Mouse (Mus musculus) G1E (cell line): ENCODE measurements around the gene Ckm. TPM values are rescaled to one million over a fixed set of nuclear protein-coding genes. Genes with fewer than 3 reads are reported as not detected.

Experiments used
- ATAC-seq: 2 replicates; pipeline ENCODE4 v1.8.0; 2016; ENCODE audit warnings: mild to moderate bottlenecking; ENCODE audit not compliant: insufficient number of reproducible peaks, poor library complexity, low FRiP score, severe bottlenecking; ENCODE audit errors: extremely low read depth
- DNase-seq: peaks from one replicate; pipeline ENCODE4 v3.0.0; 2012; ENCODE audit warnings: low spot score
- H3K27me3 ChIP-seq: 2 replicates; pipeline ENCODE4 v1.6.1; 2012; ENCODE audit warnings: mild to moderate bottlenecking, low read length, inconsistent platforms; ENCODE audit not compliant: insufficient read depth
- H3K36me3 ChIP-seq: replicated peaks from 2 replicates; pipeline ENCODE3; 2012; ENCODE audit warnings: mild to moderate bottlenecking, inconsistent platforms
- H3K4me1 ChIP-seq: 2 replicates; pipeline ENCODE4 v1.6.1; 2012; ENCODE audit warnings: low read depth, low read length, inconsistent platforms, mixed read lengths; ENCODE audit not compliant: insufficient read depth
- H3K4me3 ChIP-seq: 2 replicates; pipeline ENCODE4 v1.5.1; 2012; ENCODE audit warnings: low read depth, mild to moderate bottlenecking, inconsistent platforms, low read length, moderate library complexity, mixed read lengths
- H3K9me3 ChIP-seq: replicated peaks from 2 replicates; pipeline ENCODE4 v1.6.1; 2012; ENCODE audit warnings: inconsistent platforms
- CTCF ChIP-seq: IDR thresholded peaks from 2 replicates; pipeline ENCODE4 v1.5.1; 2012; ENCODE audit warnings: low read depth, low read length, inconsistent platforms, mixed read lengths
- GATA1 ChIP-seq: IDR thresholded peaks from 2 replicates; pipeline ENCODE4 v1.6.1; 2012; ENCODE audit warnings: borderline replicate concordance, low read length, inconsistent platforms, mixed read lengths
- GATA2 ChIP-seq: IDR thresholded peaks from 2 replicates; pipeline ENCODE4 v1.6.1; 2012; ENCODE audit warnings: low read depth, low read length, inconsistent platforms, borderline replicate concordance
- POLR2AphosphoS5 ChIP-seq: IDR thresholded peaks from 2 replicates; pipeline ENCODE4 v1.6.1; 2012; ENCODE audit warnings: low read depth, low read length, inconsistent platforms; ENCODE audit not compliant: insufficient replicate concordance
- TAL1 ChIP-seq: conservative IDR thresholded peaks from 2 replicates; pipeline ENCODE4 v1.6.1; 2012; ENCODE audit warnings: low read depth, low read length, inconsistent platforms, mixed read lengths
- polyA plus RNA-seq: library from polyadenylated mRNA; stranded (reverse); fragments of >175 nt; gene quantifications from 2 replicates; pipeline ENCODE4 v1.2.3, GENCODE M21; 2012
- total RNA-seq, 2 experiments: library from RNA; stranded (forward) in 1 of 2; stranded (reverse) in 1 of 2; fragments of 200-1000 nt in 1 of 2; fragments of >200 nt in 1 of 2; fragmentation: Nextera tagmentation in 1 of 2; gene quantifications; 2 replicates each; pipeline ENCODE4 v1.2.3; 2014 to 2017

Ckm gene
- total and polyA plus RNA-seq, 3 experiments: 0.05 TPM; not detected in 2

GRCm38 (mm10) chr7:19459144-19459870 lies 54.7 kb downstream of the Ckm start:
- ATAC-seq: no peak
- DNase-seq: no peak
- Histone ChIP-seq H3K36me3 (peaks cover 25% of the 10 kb centered on the region), H3K4me1 (peaks cover 52% of the 10 kb centered on the region), H3K9me3 (no peaks in the 10 kb centered on the region), H3K27me3 (peaks cover 20% of the 10 kb centered on the region), H3K4me3 (peak overlapping the region; percentile 81; the same call in 1 of the 2 replicates)
- no peak for TF ChIP-seq CTCF
- TF ChIP-seq POLR2AphosphoS5: no peak
- TF ChIP-seq GATA1: no peak
- TF ChIP-seq TAL1: no peak
- TF ChIP-seq GATA2: no peak

- Histone ChIP-seq H3K36me3 (peaks cover 17% of the 10 kb centered on the region), H3K27me3 (peaks cover 32% of the 10 kb centered on the region), H3K4me1 (peaks cover 44% of the 10 kb centered on the region), H3K4me3 (no peak overlapping the region), H3K9me3 (no peaks in the 10 kb centered on the region)
- no peak for ATAC-seq
- no peak for DNase-seq
- TF ChIP-seq POLR2AphosphoS5 (no peak), GATA1 (no peak), CTCF (no peak), TAL1 (no peak), GATA2 (no peak)
Observed at GRCm38 (mm10) chr7:19460500-19460899, 55.9 kb downstream of the Ckm start.

- DNase-seq (peak; percentile 38), ATAC-seq (no peak)
- Histone ChIP-seq H3K36me3 (peaks cover 8% of the 10 kb centered on the region), H3K4me1 (peaks cover 36% of the 10 kb centered on the region), H3K27me3 (peaks cover 34% of the 10 kb centered on the region), H3K9me3 (no peaks in the 10 kb centered on the region), H3K4me3 (no peak overlapping the region)
- TF ChIP-seq GATA2: no peak
- TF ChIP-seq CTCF: peak; percentile 90
Observed at GRCm38 (mm10) chr7:19461488-19461887, 56.9 kb downstream of the Ckm start.

GRCm38 (mm10) chr7:19462443-19462842 lies 57.9 kb downstream of the Ckm start:
- H3K9me3 ChIP-seq: no peaks in the 10 kb centered on the region
- no peak for ATAC-seq
- peaks cover 37% of the 10 kb centered on the region for H3K27me3 ChIP-seq
- peaks cover 27% of the 10 kb centered on the region for H3K4me1 ChIP-seq
- H3K36me3 ChIP-seq: no peaks in the 10 kb centered on the region
- TF ChIP-seq GATA1: no peak
- no peak for TF ChIP-seq TAL1
- TF ChIP-seq CTCF: no peak
- no peak for TF ChIP-seq POLR2AphosphoS5
- TF ChIP-seq GATA2: no peak
- no peak for DNase-seq
- no peak overlapping the region for H3K4me3 ChIP-seq

- H3K36me3 ChIP-seq: no peaks in the 10 kb centered on the region
- H3K4me1 ChIP-seq: peaks cover 25% of the 10 kb centered on the region
- H3K9me3 ChIP-seq: no peaks in the 10 kb centered on the region
- H3K4me3 ChIP-seq: no peak within 1 kb of the TSS
- TF ChIP-seq POLR2AphosphoS5 (no peak), TAL1 (no peak), CTCF (no peak)
- ATAC-seq (no peak), DNase-seq (no peak)
- H3K27me3 ChIP-seq: peaks cover 37% of the 10 kb centered on the region
Observed at GRCm38 (mm10) chr7:19462884-19463381, 58.4 kb downstream of the Ckm start, which contains the start of gene Exoc3l2. TSS of gene Exoc3l2 (plus strand) at chr7:19463331.

GRCm38 (mm10) chr7:19464367-19465307 lies 60.1 kb downstream of the Ckm start:
- H3K27me3 ChIP-seq: peaks cover 44% of the 10 kb centered on the region
- H3K36me3 ChIP-seq: no peaks in the 10 kb centered on the region
- DNase-seq: no peak
- ATAC-seq: no peak
- H3K4me3 ChIP-seq: no peak overlapping the region
- H3K4me1 ChIP-seq: peaks cover 16% of the 10 kb centered on the region
- TF ChIP-seq POLR2AphosphoS5: no peak
- no peak for TF ChIP-seq CTCF
- TF ChIP-seq TAL1: no peak
- TF ChIP-seq GATA2: no peak
- TF ChIP-seq GATA1: no peak
- H3K9me3 ChIP-seq: no peaks in the 10 kb centered on the region
